Mouse (Mus musculus): ENCODE results near the gene Gid8. TPM values are rescaled to one million over a fixed set of nuclear protein-coding genes. Genes with fewer than 3 reads are reported as not detected.

The Gid8 gene
- polyA plus RNA-seq, 1 experiment = 78.5 TPM

DNA sequence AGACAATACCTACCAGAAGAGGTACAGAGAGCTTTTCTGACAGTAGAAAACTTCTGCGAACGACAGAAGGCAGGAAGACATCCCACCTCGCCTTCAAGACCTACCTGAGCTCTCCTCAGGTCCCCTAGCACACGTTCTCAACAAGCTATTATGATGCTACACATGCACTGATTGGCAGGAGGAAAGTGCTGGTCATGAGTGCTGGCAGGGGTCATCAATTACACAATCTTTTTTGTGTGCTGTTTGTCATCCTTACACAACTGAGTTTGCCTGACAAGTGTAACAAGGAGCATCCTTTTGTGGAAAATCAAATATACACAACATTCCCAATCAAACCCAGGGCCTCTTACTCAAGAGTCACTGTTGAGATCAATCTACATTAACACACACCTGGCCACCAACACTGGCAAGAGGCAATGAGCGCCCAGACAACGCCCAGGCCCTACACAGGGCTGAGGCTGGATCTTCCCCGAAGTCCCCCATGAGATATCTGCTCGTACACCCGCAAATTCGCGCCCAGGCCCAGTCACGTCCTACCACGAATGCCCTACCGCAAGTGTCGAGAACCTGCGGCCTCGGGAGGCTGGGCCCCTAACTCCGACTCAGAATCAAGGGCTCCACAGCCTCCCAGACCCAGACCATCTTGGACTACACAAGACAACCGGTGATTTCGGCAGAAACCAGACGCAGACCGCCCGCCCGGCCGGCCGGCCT lies 8.7 kb upstream of the Gid8 start:
- Histone ChIP-seq H3K27me3 (ENCODE audit: control insufficient read depth, insufficient read depth, low read length, poor library complexity, severe bottlenecking) (no peaks in the 10 kb centered on the region), H3K9me3 (replicated peaks; ENCODE audit: control insufficient read depth, insufficient read depth, low read length, poor library complexity, severe bottlenecking) (no peaks in the 10 kb centered on the region), H3K4me3 (ENCODE audit: low read depth, low read length) (peak overlapping the region; percentile 61), H3K36me3 (ENCODE audit: control insufficient read depth, insufficient read depth, low read length, poor library complexity, severe bottlenecking) (peaks cover 26% of the 10 kb centered on the region), H3K9ac (ENCODE audit: low read depth, poor library complexity, severe bottlenecking) (peak overlapping the region; percentile 97), H3K27ac (ENCODE audit: insufficient read depth, low read length) (peak overlapping the region; percentile 1), H3K4me1 (ENCODE audit: control insufficient read depth, insufficient read depth, low read length) (peaks cover 6% of the 10 kb centered on the region)
- TF ChIP-seq EP300 (IDR thresholded peaks at IDR 0.05; ENCODE audit: insufficient read depth, low read depth, low read length) (no peak), POLR2A (IDR thresholded peaks at IDR 0.05; ENCODE audit: insufficient read depth, low read length) (no peak), CTCF (IDR thresholded peaks at IDR 0.05; ENCODE audit: low read depth, low read length) (no peak)

GRCm38 (mm10) chr2:180701767-180702621 lies 7.9 kb upstream of the Gid8 start:
- peaks cover 31% of the 10 kb centered on the region for H3K36me3 ChIP-seq (ENCODE audit: control insufficient read depth, insufficient read depth, low read length, poor library complexity, severe bottlenecking)
- peaks cover 6% of the 10 kb centered on the region for H3K4me1 ChIP-seq (ENCODE audit: control insufficient read depth, insufficient read depth, low read length)

DNA sequence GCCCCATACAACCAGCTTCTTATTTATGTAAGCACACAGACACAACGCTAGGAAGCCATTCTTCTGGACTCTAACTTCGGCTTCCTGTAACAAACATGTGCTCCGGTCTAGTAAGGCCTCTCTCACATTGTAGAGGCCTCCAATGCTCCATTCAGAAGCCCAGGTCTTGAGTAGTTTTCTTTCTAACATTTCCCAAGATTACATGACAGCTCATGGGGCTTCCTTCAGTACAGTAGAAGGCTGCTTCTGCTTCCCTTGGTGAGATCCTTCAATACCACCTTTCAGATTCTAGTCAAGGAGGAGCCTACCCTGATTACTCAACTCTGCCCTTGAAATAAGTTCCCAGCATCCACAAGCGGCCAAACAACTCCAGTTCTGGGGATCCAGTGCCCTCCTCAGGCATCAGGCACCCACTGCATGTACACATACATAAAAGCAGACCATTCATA lies 7.2 kb upstream of the Gid8 start:
- peak overlapping the region; percentile 91 for H3K27ac ChIP-seq (ENCODE audit: insufficient read depth, low read length)
- H3K9me3 ChIP-seq (replicated peaks; ENCODE audit: control insufficient read depth, insufficient read depth, low read length, poor library complexity, severe bottlenecking) = no peaks in the 10 kb centered on the region
- peak overlapping the region; percentile 97 for H3K9ac ChIP-seq (ENCODE audit: low read depth, poor library complexity, severe bottlenecking)
- peaks cover 37% of the 10 kb centered on the region for H3K36me3 ChIP-seq (ENCODE audit: control insufficient read depth, insufficient read depth, low read length, poor library complexity, severe bottlenecking)
- no peak for TF ChIP-seq POLR2A (IDR thresholded peaks at IDR 0.05; ENCODE audit: insufficient read depth, low read length)
- TF ChIP-seq EP300 (IDR thresholded peaks at IDR 0.05; ENCODE audit: insufficient read depth, low read depth, low read length) = no peak
- peak; percentile 21 for TF ChIP-seq CTCF (IDR thresholded peaks at IDR 0.05; ENCODE audit: low read depth, low read length)
- H3K4me1 ChIP-seq (ENCODE audit: control insufficient read depth, insufficient read depth, low read length) = peaks cover 6% of the 10 kb centered on the region
- H3K4me3 ChIP-seq (ENCODE audit: low read depth, low read length) = peak overlapping the region; percentile 61
- no peaks in the 10 kb centered on the region for H3K27me3 ChIP-seq (ENCODE audit: control insufficient read depth, insufficient read depth, low read length, poor library complexity, severe bottlenecking)

More at GRCm38 (mm10) chr2:180701767-180702621, 7.9 kb upstream of the Gid8 start:
- TF ChIP-seq EP300 (IDR thresholded peaks at IDR 0.05; ENCODE audit: insufficient read depth, low read depth, low read length) = no peak
- TF ChIP-seq CTCF (IDR thresholded peaks at IDR 0.05; ENCODE audit: low read depth, low read length) = no peak
- Histone ChIP-seq H3K9me3 (replicated peaks; ENCODE audit: control insufficient read depth, insufficient read depth, low read length, poor library complexity, severe bottlenecking) (no peaks in the 10 kb centered on the region), H3K27ac (ENCODE audit: insufficient read depth, low read length) (peak overlapping the region; percentile 91), H3K9ac (ENCODE audit: low read depth, poor library complexity, severe bottlenecking) (peak overlapping the region; percentile 97), H3K4me3 (ENCODE audit: low read depth, low read length) (peak overlapping the region; percentile 61), H3K27me3 (ENCODE audit: control insufficient read depth, insufficient read depth, low read length, poor library complexity, severe bottlenecking) (no peaks in the 10 kb centered on the region)

DNA sequence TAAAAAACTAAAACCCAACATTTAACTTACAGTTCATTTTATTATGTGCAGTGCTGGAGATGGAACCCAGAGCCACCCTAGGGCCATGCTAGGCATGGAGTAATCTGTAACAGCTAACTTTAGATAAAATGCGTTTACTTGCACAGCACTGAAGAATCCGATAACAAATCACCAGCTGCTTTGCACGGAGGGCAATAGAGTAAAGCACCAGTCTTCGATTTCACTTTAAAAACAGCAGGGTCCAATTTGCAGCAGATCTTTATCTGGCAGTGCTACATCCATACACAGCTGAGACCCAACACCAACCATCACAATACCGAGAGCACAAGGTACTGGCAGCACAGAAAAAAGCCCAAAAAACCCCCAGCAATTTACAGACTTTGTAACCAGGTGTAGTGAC lies 6.7 kb upstream of the Gid8 start:
- Histone ChIP-seq H3K27ac (ENCODE audit: insufficient read depth, low read length) (peak overlapping the region; percentile 91), H3K9ac (ENCODE audit: low read depth, poor library complexity, severe bottlenecking) (peak overlapping the region; percentile 97), H3K4me3 (ENCODE audit: low read depth, low read length) (peak overlapping the region; percentile 61), H3K9me3 (replicated peaks; ENCODE audit: control insufficient read depth, insufficient read depth, low read length, poor library complexity, severe bottlenecking) (no peaks in the 10 kb centered on the region), H3K36me3 (ENCODE audit: control insufficient read depth, insufficient read depth, low read length, poor library complexity, severe bottlenecking) (peaks cover 38% of the 10 kb centered on the region), H3K4me1 (ENCODE audit: control insufficient read depth, insufficient read depth, low read length) (peaks cover 4% of the 10 kb centered on the region), H3K27me3 (ENCODE audit: control insufficient read depth, insufficient read depth, low read length, poor library complexity, severe bottlenecking) (no peaks in the 10 kb centered on the region)
- TF ChIP-seq CTCF (IDR thresholded peaks at IDR 0.05; ENCODE audit: low read depth, low read length) (no peak), EP300 (IDR thresholded peaks at IDR 0.05; ENCODE audit: insufficient read depth, low read depth, low read length) (no peak), POLR2A (IDR thresholded peaks at IDR 0.05; ENCODE audit: insufficient read depth, low read length) (no peak)

GRCm38 (mm10) chr2:180703645-180704359 lies 6.1 kb upstream of the Gid8 start:
- Histone ChIP-seq H3K9ac (ENCODE audit: low read depth, poor library complexity, severe bottlenecking) (peak overlapping the region; percentile 97), H3K4me1 (ENCODE audit: control insufficient read depth, insufficient read depth, low read length) (peaks cover 4% of the 10 kb centered on the region), H3K36me3 (ENCODE audit: control insufficient read depth, insufficient read depth, low read length, poor library complexity, severe bottlenecking) (peaks cover 42% of the 10 kb centered on the region), H3K9me3 (replicated peaks; ENCODE audit: control insufficient read depth, insufficient read depth, low read length, poor library complexity, severe bottlenecking) (no peaks in the 10 kb centered on the region), H3K4me3 (ENCODE audit: low read depth, low read length) (no peak overlapping the region), H3K27ac (ENCODE audit: insufficient read depth, low read length) (peak overlapping the region; percentile 91), H3K27me3 (ENCODE audit: control insufficient read depth, insufficient read depth, low read length, poor library complexity, severe bottlenecking) (no peaks in the 10 kb centered on the region)
- TF ChIP-seq EP300 (IDR thresholded peaks at IDR 0.05; ENCODE audit: insufficient read depth, low read depth, low read length) (no peak), CTCF (IDR thresholded peaks at IDR 0.05; ENCODE audit: low read depth, low read length) (no peak), POLR2A (IDR thresholded peaks at IDR 0.05; ENCODE audit: insufficient read depth, low read length) (no peak)

Data from ES-Bruce4 (cell line).